Mouse (Mus musculus) midbrain, postnatal 0 days (tissue): ENCODE data around the gene Mrps2. TPM values are rescaled to one million over a fixed set of nuclear protein-coding genes. Genes with fewer than 3 reads are reported as not detected.

Experiments used
- ATAC-seq: fragments of 200-750 bp; cut with Nextera tagmentation; 2 replicates; pipeline ENCODE4 v1.8.0; 2017; ENCODE audit warnings: moderate number of reproducible peaks, mild to moderate bottlenecking, moderate TSS enrichment, moderate library complexity; ENCODE audit not compliant: low FRiP score
- DNase-seq: peaks from one replicate; pipeline ENCODE4 v3.0.0-alpha.2; 2015; ENCODE audit warnings: low spot score
- H3K27ac ChIP-seq: fragments of 300-500 bp; sonication (generic); 2 replicates; pipeline ENCODE4 v1.5.1; 2014; ENCODE audit warnings: low read depth, mild to moderate bottlenecking, low read length, mixed read lengths
- H3K27me3 ChIP-seq: fragments of 300-500 bp; sonication (generic); 2 replicates; pipeline ENCODE4 v1.6.1; 2014; ENCODE audit warnings: low read length, control low read depth, mixed read lengths; ENCODE audit not compliant: insufficient read depth
- H3K36me3 ChIP-seq: fragments of 300-500 bp; sonication (generic); 2 replicates; pipeline ENCODE4 v1.6.1; 2014; ENCODE audit warnings: low read length, control low read depth, mixed read lengths; ENCODE audit not compliant: insufficient read depth
- H3K4me1 ChIP-seq: fragments of 300-500 bp; sonication (generic); 2 replicates; pipeline ENCODE4 v1.6.1; 2014; ENCODE audit warnings: mild to moderate bottlenecking, control low read depth, antibody characterized with exemption, low read length, mixed read lengths; ENCODE audit not compliant: insufficient read depth
- H3K4me2 ChIP-seq: fragments of 300-500 bp; sonication (generic); 2 replicates; pipeline ENCODE4 v1.6.1; 2014; ENCODE audit warnings: low read depth, mild to moderate bottlenecking, low read length, mixed read lengths; ENCODE audit not compliant: poor library complexity, severe bottlenecking
- H3K4me3 ChIP-seq: fragments of 300-500 bp; sonication (generic); 2 replicates; pipeline ENCODE4 v1.5.1; 2014; ENCODE audit warnings: low read depth, mild to moderate bottlenecking, low read length, moderate library complexity
- H3K9ac ChIP-seq: fragments of 300-500 bp; sonication (generic); replicated peaks from 2 replicates; pipeline ENCODE4 v1.6.1; 2014; ENCODE audit warnings: mild to moderate bottlenecking, low read length, moderate library complexity, mixed read lengths; ENCODE audit not compliant: poor library complexity, severe bottlenecking
- H3K9me3 ChIP-seq: fragments of 300-500 bp; sonication (generic); 2 replicates; pipeline ENCODE4 v1.6.1; 2016; ENCODE audit warnings: low read length, control low read depth
- CTCF ChIP-seq: IDR thresholded peaks from 2 replicates; pipeline ENCODE4 v1.5.1; 2016; ENCODE audit warnings: antibody characterized with exemption, mild to moderate bottlenecking
- WGBS: fragments of 180-500 bp; shearing (Covaris S2); extraction: QIAGEN DNeasy Blood & Tissue Kit; methylation state at CpG from one replicate; pipeline ENCODE4 v1.1.7; 2014; 5-methylcytosine and 5-hydroxymethylcytosine counted together
- polyA plus RNA-seq: library from polyadenylated mRNA; unstranded; fragments of >200 nt; fragmentation: Nextera tagmentation; extraction: Ambion mirVana; gene quantifications from 2 replicates; pipeline ENCODE4 v1.2.1, GENCODE M21; 2015
- total RNA-seq: library from RNA; depleted of rRNA; stranded (reverse); fragments of >200 nt; gene quantifications from 2 replicates; pipeline ENCODE4 v1.2.3, GENCODE M21; 2014; rRNA removed

The Mrps2 gene
- total RNA-seq (27.7 and 28.2 TPM in 2 replicates), polyA plus RNA-seq (38.3 and 42.3 TPM in 2 replicates)

DNA sequence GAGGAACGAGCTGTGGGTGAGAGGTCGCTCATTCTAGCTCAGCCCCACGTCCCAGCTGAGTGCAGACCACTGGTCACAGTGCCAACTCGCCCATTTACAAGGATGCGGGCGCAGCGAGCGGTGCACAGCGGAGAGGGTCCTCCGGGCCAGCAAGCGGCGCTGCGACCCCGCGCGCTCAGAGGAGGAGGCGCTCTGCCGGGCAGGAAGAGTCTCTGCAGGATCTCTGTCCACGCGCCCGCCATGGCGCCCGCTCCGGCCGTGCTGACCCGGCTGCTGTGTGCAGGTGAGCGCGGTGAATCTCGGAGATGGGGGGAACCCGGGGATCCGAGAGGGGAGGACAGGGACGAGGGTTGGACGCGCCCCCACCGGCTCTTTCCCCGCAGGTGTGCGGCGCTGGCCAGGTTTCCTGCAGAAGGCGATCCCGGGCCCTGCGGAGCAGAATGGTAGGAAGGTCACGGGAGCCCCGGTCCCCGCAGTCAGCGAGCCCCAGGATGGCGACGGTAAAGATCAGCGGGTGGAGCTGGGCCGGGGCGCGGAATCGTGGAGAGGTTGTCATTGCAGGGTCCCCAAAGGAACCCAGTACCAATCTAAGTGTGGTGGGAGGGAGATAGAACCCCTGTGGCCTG is at the start of gene Mrps2:
Gene Mrps2 (plus strand): TSS at position 207 of the 626 bp plus-strand sequence.
- peak within 1 kb of the TSS; percentile 95 for H3K9ac ChIP-seq
- H3K4me1 ChIP-seq, result peaks cover 14% of the 10 kb centered on the region
- peak within 1 kb of the TSS; percentile 92 for H3K4me3 ChIP-seq
- H3K4me2 ChIP-seq, result peak within 1 kb of the TSS; percentile 82
- peaks cover 16% of the 10 kb centered on the region for H3K36me3 ChIP-seq
- ATAC-seq, result peak; percentile 85
- peak; percentile 89 for DNase-seq
- H3K9me3 ChIP-seq, result 0 out of 2 replicates have a peak, but pooled peaks cover under 1% of the 10 kb centered on the region
- H3K27me3 ChIP-seq, result no peaks in the 10 kb centered on the region
- peak within 1 kb of the TSS; percentile 65 for H3K27ac ChIP-seq
- TF ChIP-seq CTCF, result peak; percentile 95
- WGBS, result under 1% methylated on average over 52 of the region's 52 CpGs

DNA sequence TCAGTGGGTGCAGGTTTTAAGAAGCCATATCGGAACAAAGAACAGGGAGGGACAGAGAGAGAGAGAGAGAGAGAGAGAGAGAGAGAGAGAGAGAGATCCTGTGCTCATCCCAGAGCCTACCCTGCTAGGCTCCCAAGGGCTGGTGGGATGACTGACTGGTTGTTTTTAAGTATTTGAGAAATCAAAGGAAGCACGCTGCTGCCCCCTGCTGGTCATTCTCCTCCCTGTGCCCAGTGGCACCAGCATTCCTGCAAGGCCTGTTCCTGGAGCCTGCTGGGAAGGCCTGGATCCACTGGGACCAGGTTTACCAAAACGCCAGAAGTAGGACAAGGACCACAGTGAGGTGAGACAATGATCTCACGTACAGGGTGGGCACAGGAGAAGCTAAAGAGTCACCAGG is 48.0 kb upstream of the Mrps2 start:
- Histone ChIP-seq H3K4me1 (peaks cover 9% of the 10 kb centered on the region), H3K27ac (no peak overlapping the region), H3K27me3 (no peaks in the 10 kb centered on the region; the same call in 1 of the 2 replicates), H3K4me2 (no peak overlapping the region), H3K36me3 (no peaks in the 10 kb centered on the region), H3K9me3 (no peaks in the 10 kb centered on the region), H3K9ac (no peak overlapping the region), H3K4me3 (no peak overlapping the region)
- peak; percentile 94 for TF ChIP-seq CTCF
- 15% methylated on average over 4 of the region's 4 CpGs for WGBS
- ATAC-seq (no peak), DNase-seq (peak; percentile 95)

DNA sequence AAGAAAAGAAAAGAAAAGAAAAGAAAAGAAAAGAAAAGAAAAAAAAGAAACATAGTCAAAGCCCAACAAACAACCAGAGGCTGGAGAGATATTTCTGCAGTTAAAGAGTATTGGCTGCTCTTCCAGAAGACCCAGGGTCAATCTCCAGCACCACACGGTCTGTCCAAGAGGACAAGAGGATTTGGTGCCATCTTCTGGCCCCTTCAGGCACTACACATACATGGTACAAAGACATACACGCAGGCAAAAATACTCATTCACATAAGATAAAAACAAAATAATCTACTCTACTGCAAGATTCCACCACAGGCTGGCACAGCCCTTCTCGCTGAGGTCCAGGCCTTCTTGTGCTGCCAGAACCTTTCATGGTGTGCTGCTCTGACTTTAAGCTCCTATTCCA is 44.7 kb upstream of the Mrps2 start:
- peak; percentile 67 for TF ChIP-seq CTCF
- no peaks in the 10 kb centered on the region for H3K4me1 ChIP-seq
- no peaks in the 10 kb centered on the region for H3K9me3 ChIP-seq
- no peak overlapping the region for H3K9ac ChIP-seq
- ATAC-seq, result no peak
- DNase-seq, result peak; percentile 41
- H3K27ac ChIP-seq, result no peak overlapping the region
- no peaks in the 10 kb centered on the region for H3K27me3 ChIP-seq
- no peaks in the 10 kb centered on the region for H3K36me3 ChIP-seq
- H3K4me3 ChIP-seq, result no peak overlapping the region
- WGBS, result 38% methylated on average over 3 of the region's 3 CpGs
- no peak overlapping the region for H3K4me2 ChIP-seq

DNA sequence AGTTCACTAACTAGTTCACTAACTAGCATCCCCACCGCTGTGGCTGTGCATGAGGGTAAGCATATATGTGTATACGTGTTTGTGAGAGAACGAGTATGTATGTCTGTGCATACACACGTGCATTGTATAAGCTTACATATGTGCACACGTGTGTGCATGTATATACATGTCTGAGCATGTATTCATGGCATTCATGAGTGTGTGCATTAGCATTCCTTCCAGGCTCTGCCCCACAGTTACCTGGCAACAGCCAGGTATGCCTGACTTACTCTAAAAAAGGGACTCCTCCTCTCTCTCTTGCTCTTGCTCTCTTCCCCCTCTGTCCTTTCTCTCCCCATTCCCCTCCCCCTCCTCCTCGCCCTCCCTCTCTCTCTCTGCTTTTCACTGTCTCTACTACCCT is 40.6 kb upstream of the Mrps2 start:
- H3K9ac ChIP-seq, result no peak overlapping the region
- 83% methylated on average over 6 of the region's 6 CpGs for WGBS
- TF ChIP-seq CTCF, result no peak
- H3K4me3 ChIP-seq, result no peak overlapping the region
- H3K36me3 ChIP-seq, result no peaks in the 10 kb centered on the region
- no peak for ATAC-seq
- no peaks in the 10 kb centered on the region for H3K4me1 ChIP-seq
- no peak for DNase-seq
- no peak overlapping the region for H3K27ac ChIP-seq
- H3K4me2 ChIP-seq, result no peak overlapping the region
- H3K27me3 ChIP-seq, result no peaks in the 10 kb centered on the region
- no peaks in the 10 kb centered on the region for H3K9me3 ChIP-seq

DNA sequence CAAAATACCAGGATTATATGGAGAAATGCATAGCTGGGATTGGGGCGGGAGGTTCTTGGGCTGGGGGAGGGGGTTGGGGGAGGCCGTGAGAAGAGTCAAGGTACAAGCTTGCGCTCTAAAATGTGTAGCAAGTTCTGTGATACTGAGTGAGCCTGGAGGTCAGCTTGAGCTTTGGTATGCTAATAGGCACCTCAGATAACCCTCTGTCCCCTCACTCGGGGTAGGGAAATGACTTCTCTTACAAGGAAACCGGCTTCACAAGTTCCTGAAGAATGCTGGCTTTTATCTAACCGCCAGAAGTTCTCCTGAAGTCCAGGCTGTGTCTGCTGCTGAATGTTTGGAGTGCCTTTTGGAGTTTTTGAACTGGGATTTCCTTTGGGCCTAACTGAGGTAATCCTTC is 37.0 kb upstream of the Mrps2 start:
- H3K4me2 ChIP-seq, result no peak overlapping the region
- no peaks in the 10 kb centered on the region for H3K9me3 ChIP-seq
- no peak for DNase-seq
- no peaks in the 10 kb centered on the region for H3K27me3 ChIP-seq
- H3K9ac ChIP-seq, result no peak overlapping the region
- H3K4me1 ChIP-seq, result no peaks in the 10 kb centered on the region
- WGBS, result 68% methylated on average over 6 of the region's 6 CpGs
- no peak for TF ChIP-seq CTCF
- H3K36me3 ChIP-seq, result no peaks in the 10 kb centered on the region
- no peak overlapping the region for H3K4me3 ChIP-seq
- ATAC-seq, result no peak
- H3K27ac ChIP-seq, result no peak overlapping the region

DNA sequence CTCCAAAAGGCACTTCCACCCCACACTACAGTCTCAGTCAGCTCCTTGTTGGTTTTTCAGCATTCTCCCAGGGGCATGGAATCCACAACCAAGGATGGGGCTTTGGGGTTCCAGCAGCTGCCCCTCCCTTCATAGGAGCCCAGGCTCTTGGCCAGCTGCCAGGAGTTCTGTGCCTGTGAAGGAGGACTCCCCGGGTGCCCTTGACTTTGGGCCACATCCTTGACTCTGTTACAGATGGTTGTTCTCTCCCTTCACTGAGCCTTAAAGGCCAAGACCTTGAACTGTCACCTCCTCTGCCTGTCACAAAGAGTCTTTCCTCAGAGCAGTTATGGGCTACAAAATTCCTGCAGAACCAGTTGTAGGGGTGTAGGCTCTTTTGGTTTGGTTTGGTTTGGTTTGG is 35.1 kb upstream of the Mrps2 start:
- H3K27me3 ChIP-seq, result no peaks in the 10 kb centered on the region
- TF ChIP-seq CTCF, result no peak
- 30% methylated on average over 1 of the region's 1 CpGs for WGBS
- H3K4me3 ChIP-seq, result no peak overlapping the region
- H3K4me1 ChIP-seq, result no peaks in the 10 kb centered on the region
- no peaks in the 10 kb centered on the region for H3K9me3 ChIP-seq
- no peak overlapping the region for H3K27ac ChIP-seq
- H3K9ac ChIP-seq, result no peak overlapping the region
- DNase-seq (no peak), ATAC-seq (no peak)
- H3K4me2 ChIP-seq, result no peak overlapping the region
- no peaks in the 10 kb centered on the region for H3K36me3 ChIP-seq
